Mouse (Mus musculus): ENCODE measurements around the gene Sesn2. TPM values are rescaled to one million over a fixed set of nuclear protein-coding genes. Genes with fewer than 3 reads are reported as not detected.
A peak's percentile ranks its signal among the peaks of the same experiment; 100 is the strongest.
"Not testable (repeated sequence)": the region's sequence is repeated elsewhere in the genome, so short reads cannot be mapped to it uniquely, and the experiment has no call there.

Gene Sesn2
- polyA plus RNA-seq (2014; fragmentation: Nextera tagmentation; extraction: Ambion mirVana), result 4.1 and 6.2 TPM in 2 replicates

DNA sequence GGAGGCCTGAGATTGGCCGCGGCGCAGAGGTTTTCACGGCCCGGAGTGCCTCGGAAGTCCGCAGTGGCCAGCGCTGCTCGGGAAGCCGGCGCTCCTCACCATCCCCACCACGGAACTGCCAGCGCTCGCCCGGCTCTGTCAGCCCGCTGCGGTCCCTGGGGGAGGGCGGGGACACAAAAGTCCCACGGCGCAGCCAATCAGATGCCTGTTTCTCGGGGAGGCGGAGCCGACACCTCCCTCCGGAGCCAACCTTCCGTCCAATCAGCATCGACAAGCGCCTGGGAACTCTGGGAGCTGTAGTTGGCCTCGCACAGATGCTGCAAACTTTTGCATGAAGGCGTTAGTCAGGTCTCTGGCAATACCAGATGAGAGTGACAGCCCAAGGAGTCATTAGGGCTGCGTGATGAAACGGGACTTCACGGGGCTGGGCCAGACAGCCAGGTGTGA lies at the start of gene Sesn2:
Gene Sesn2 (minus strand): TSS at position 150 of the 447 bp plus-strand sequence.
- Histone ChIP-seq H3K27me3 (ENCODE audit: control insufficient read depth, insufficient read depth, low read length) (no peaks in the 10 kb centered on the region), H3K4me1 (ENCODE audit: control insufficient read depth, insufficient read depth, low read length) (peaks cover 15% of the 10 kb centered on the region), H3K4me2 (peak within 1 kb of the TSS; percentile 85), H3K36me3 (ENCODE audit: control insufficient read depth, insufficient read depth, low read length) (no peaks in the 10 kb centered on the region), H3K9ac (ENCODE audit: low read depth, low read length) (peak within 1 kb of the TSS; percentile 70), H3K4me3 (ENCODE audit: low read depth, low read length) (peak within 1 kb of the TSS; percentile 68), H3K27ac (ENCODE audit: low read depth, low read length) (peak within 1 kb of the TSS; percentile 71), H3K9me3 (replicated peaks; ENCODE audit: control insufficient read depth, low read length) (no peaks in the 10 kb centered on the region)
- under 1% methylated on average over 32 of the region's 32 CpGs for WGBS (ENCODE audit: insufficient replicate concordance)
- ATAC-seq (replicated peaks; ENCODE audit: insufficient number of reproducible peaks, low FRiP score, low TSS enrichment), result peak; percentile 88

DNA sequence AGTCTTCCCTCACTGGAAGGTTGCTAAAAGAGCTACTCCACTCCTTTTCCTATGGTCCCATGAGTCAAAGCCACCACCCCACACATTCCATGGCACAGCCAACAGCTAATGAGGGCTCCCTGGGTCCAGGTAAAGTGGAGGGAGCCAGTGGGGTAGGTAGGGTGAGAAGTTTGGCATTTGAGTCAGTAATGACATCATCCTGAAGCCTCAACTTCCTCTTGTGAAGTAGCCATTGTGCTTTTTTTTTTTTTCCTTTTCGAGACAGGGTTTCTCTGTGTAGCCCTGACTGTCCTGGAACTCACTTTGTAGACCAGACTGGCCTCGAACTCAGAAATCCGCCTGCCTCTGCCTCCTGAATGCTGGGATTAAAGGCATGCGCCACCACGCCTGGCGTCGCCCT lies 45.2 kb upstream of the Sesn2 start:
- H3K4me1 ChIP-seq (ENCODE audit: control insufficient read depth, insufficient read depth, low read length); ATAC-seq (replicated peaks; ENCODE audit: insufficient number of reproducible peaks, low FRiP score, low TSS enrichment); H3K27ac ChIP-seq (ENCODE audit: low read depth, low read length); H3K9ac ChIP-seq (ENCODE audit: low read depth, low read length); H3K9me3 ChIP-seq (replicated peaks; ENCODE audit: control insufficient read depth, low read length); H3K4me2 ChIP-seq; H3K27me3 ChIP-seq (ENCODE audit: control insufficient read depth, insufficient read depth, low read length); H3K4me3 ChIP-seq (ENCODE audit: low read depth, low read length): not testable (repeated sequence)
- H3K36me3 ChIP-seq (ENCODE audit: control insufficient read depth, insufficient read depth, low read length), result peaks cover 17% of the 10 kb centered on the region
- WGBS (ENCODE audit: insufficient replicate concordance), result 87% methylated on average over 7 of the region's 7 CpGs

DNA sequence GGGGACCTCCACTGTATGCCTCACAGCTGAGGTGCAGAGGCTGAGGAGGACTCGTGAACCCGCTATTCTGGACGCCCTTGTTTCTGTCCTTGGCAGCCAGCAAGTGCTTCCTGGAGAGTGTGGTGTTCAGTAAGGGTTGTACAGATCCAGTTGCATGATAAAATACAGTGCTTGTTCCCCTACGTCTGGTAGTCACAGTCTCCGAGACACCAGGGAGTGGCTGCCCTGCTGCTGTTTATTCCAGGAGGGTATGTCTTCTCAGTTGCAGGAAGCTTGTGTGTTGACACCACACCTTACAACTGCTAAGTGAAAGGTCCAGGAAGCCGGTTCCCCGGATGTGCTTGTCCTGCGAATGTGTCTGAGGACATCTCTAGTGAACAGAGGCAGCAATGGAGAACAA lies 44.4 kb upstream of the Sesn2 start:
- no peak for ATAC-seq (replicated peaks; ENCODE audit: insufficient number of reproducible peaks, low FRiP score, low TSS enrichment)
- H3K4me1 ChIP-seq (ENCODE audit: control insufficient read depth, insufficient read depth, low read length), result peaks cover 8% of the 10 kb centered on the region
- no peak overlapping the region for H3K4me2 ChIP-seq
- peaks cover 21% of the 10 kb centered on the region for H3K36me3 ChIP-seq (ENCODE audit: control insufficient read depth, insufficient read depth, low read length)
- peak overlapping the region; percentile 4; the same call in 1 of the 2 replicates for H3K27ac ChIP-seq (ENCODE audit: low read depth, low read length)
- 56% methylated on average over 8 of the region's 8 CpGs for WGBS (ENCODE audit: insufficient replicate concordance)
- H3K4me3 ChIP-seq (ENCODE audit: low read depth, low read length), result no peak overlapping the region
- H3K27me3 ChIP-seq (ENCODE audit: control insufficient read depth, insufficient read depth, low read length), result no peaks in the 10 kb centered on the region
- no peaks in the 10 kb centered on the region for H3K9me3 ChIP-seq (replicated peaks; ENCODE audit: control insufficient read depth, low read length)
- H3K9ac ChIP-seq (ENCODE audit: low read depth, low read length), result no peak overlapping the region

DNA sequence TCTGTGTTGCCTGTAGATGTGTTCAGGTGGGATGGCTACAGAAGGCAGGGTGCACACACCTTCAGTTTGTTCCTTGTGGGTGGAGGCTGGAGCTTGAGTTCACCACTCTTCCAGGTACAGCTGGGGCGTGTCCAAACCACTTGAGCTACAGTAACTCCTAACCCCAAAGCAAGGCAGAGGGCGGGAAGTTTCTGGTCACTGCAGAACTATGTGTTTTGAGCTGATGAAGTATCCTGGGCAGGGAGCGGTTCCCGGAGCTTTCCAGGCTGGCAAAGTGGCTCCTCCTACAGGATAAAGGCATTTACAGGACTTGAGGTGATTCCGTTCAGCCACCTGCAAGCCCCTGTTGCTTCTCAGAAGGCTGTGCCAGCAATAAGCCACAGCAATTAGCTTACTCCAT lies 43.9 kb upstream of the Sesn2 start:
- Histone ChIP-seq H3K27me3 (ENCODE audit: control insufficient read depth, insufficient read depth, low read length) (no peaks in the 10 kb centered on the region), H3K27ac (ENCODE audit: low read depth, low read length) (0 out of 2 replicates have a peak overlapping the region, but pooled peaks have one; percentile 4)

DNA sequence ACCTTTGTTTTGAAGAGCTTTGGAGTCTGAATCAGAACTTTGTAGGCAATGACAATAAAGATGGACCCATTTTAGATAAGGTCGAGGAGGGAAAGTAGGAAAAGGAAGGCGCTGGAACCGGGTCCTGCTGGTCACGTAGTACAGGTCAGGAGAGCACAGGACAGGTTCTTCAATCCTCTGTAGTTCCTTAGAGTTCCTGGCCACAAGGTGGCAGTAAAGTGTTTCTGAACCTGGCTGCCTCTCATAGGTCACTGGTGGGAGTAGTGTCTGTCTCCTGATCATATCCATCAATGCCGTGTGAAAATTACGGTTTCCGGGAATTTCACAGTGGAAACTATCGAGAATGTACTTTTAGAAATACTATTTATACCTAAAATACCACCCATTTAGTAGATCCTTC lies 35.5 kb upstream of the Sesn2 start:
- Histone ChIP-seq H3K27ac (ENCODE audit: low read depth, low read length) (no peak overlapping the region), H3K36me3 (ENCODE audit: control insufficient read depth, insufficient read depth, low read length) (peaks cover 48% of the 10 kb centered on the region), H3K27me3 (ENCODE audit: control insufficient read depth, insufficient read depth, low read length) (no peaks in the 10 kb centered on the region), H3K9me3 (replicated peaks; ENCODE audit: control insufficient read depth, low read length) (no peaks in the 10 kb centered on the region), H3K4me3 (ENCODE audit: low read depth, low read length) (no peak overlapping the region), H3K4me1 (ENCODE audit: control insufficient read depth, insufficient read depth, low read length) (no peaks in the 10 kb centered on the region), H3K9ac (ENCODE audit: low read depth, low read length) (no peak overlapping the region), H3K4me2 (no peak overlapping the region)
- ATAC-seq (replicated peaks; ENCODE audit: insufficient number of reproducible peaks, low FRiP score, low TSS enrichment), result no peak; the same call in 1 of the 2 replicates
- 38% methylated on average over 8 of the region's 8 CpGs for WGBS (ENCODE audit: insufficient replicate concordance)

More for the DNA sequence above, 43.9 kb upstream of the Sesn2 start:
- no peaks in the 10 kb centered on the region for H3K9me3 ChIP-seq (replicated peaks; ENCODE audit: control insufficient read depth, low read length)
- H3K36me3 ChIP-seq (ENCODE audit: control insufficient read depth, insufficient read depth, low read length), result peaks cover 23% of the 10 kb centered on the region
- H3K4me3 ChIP-seq (ENCODE audit: low read depth, low read length), result no peak overlapping the region
- 59% methylated on average over 5 of the region's 5 CpGs for WGBS (ENCODE audit: insufficient replicate concordance)
- H3K4me1 ChIP-seq (ENCODE audit: control insufficient read depth, insufficient read depth, low read length), result peaks cover 8% of the 10 kb centered on the region
- H3K9ac ChIP-seq (ENCODE audit: low read depth, low read length), result no peak overlapping the region
- no peak overlapping the region for H3K4me2 ChIP-seq
- ATAC-seq (replicated peaks; ENCODE audit: insufficient number of reproducible peaks, low FRiP score, low TSS enrichment), result no peak

DNA sequence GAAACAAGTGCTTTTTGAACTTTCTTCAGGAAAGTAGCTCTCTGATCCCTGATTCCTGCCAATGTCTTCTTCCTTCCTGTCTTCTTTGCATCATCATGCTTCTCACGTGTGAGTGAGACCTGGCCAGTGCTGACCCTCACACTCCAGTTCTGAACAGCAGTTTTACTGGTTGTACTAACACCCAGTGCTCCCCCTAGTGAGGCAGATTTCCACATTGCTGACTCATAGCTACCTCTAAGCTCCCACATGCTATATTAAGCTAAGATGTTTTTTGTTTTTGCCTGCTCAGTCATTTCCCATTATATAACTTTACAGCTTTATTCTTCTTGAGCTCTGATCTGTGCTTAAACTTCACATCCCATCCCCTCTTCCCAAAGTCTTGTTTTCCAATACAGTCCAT lies 32.4 kb upstream of the Sesn2 start:
- 47% methylated on average over 1 of the region's 1 CpGs for WGBS (ENCODE audit: insufficient replicate concordance)
- H3K4me3 ChIP-seq (ENCODE audit: low read depth, low read length), result no peak overlapping the region
- H3K27me3 ChIP-seq (ENCODE audit: control insufficient read depth, insufficient read depth, low read length), result no peaks in the 10 kb centered on the region
- no peaks in the 10 kb centered on the region for H3K9me3 ChIP-seq (replicated peaks; ENCODE audit: control insufficient read depth, low read length)
- no peak for ATAC-seq (replicated peaks; ENCODE audit: insufficient number of reproducible peaks, low FRiP score, low TSS enrichment)
- H3K36me3 ChIP-seq (ENCODE audit: control insufficient read depth, insufficient read depth, low read length), result peaks cover 34% of the 10 kb centered on the region
- H3K4me2 ChIP-seq, result no peak overlapping the region
- no peaks in the 10 kb centered on the region for H3K4me1 ChIP-seq (ENCODE audit: control insufficient read depth, insufficient read depth, low read length)
- no peak overlapping the region for H3K27ac ChIP-seq (ENCODE audit: low read depth, low read length)
- H3K9ac ChIP-seq (ENCODE audit: low read depth, low read length), result no peak overlapping the region

DNA sequence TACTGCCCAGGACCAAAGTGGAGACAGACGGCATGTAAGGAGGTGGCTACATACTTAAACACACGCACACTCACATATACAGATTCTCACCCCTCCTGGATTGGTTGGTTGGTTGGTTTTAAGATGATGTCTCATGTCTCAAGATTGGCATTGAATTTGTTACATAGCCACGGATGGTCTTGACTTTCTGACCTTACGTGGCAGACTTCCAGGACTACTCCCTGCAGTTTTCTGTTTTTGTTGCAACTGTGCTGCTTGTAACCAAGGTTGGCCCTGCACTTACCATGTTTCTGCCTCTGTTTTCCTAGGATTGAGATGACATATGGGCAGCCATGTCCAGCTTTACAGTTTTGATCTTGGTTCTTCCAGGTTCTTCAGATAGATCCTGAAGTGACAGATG lies 31.1 kb upstream of the Sesn2 start:
- peaks cover 26% of the 10 kb centered on the region for H3K36me3 ChIP-seq (ENCODE audit: control insufficient read depth, insufficient read depth, low read length)
- WGBS (ENCODE audit: insufficient replicate concordance), result 94% methylated on average over 4 of the region's 4 CpGs
- ATAC-seq (replicated peaks; ENCODE audit: insufficient number of reproducible peaks, low FRiP score, low TSS enrichment), result no peak

DNA sequence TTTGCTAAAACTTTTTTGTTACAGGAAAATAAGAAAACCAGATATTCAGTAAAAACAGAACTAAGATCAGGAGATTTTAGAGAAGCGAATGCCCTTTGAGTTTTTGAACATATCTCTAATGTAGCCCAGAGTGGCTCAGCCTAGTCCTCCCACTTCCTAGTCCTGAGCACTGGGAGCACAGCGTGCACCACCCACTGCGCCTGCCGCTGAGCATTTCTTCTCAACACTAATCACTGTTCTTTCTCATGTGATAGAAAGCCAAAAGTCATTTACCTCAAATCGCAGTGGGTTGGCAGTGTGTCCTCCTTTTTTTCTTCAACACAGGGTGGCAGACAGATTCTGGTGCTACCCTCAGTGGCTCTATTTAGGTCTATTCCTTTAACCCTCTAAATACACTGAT lies 29.2 kb upstream of the Sesn2 start:
- peaks cover 4% of the 10 kb centered on the region; the same call in 1 of the 2 replicates for H3K4me1 ChIP-seq (ENCODE audit: control insufficient read depth, insufficient read depth, low read length)
- no peak overlapping the region for H3K4me3 ChIP-seq (ENCODE audit: low read depth, low read length)
- no peaks in the 10 kb centered on the region for H3K9me3 ChIP-seq (replicated peaks; ENCODE audit: control insufficient read depth, low read length)
- no peaks in the 10 kb centered on the region for H3K27me3 ChIP-seq (ENCODE audit: control insufficient read depth, insufficient read depth, low read length)
- H3K4me2 ChIP-seq, result no peak overlapping the region
- ATAC-seq (replicated peaks; ENCODE audit: insufficient number of reproducible peaks, low FRiP score, low TSS enrichment), result no peak
- no peak overlapping the region for H3K27ac ChIP-seq (ENCODE audit: low read depth, low read length)
- peaks cover 20% of the 10 kb centered on the region for H3K36me3 ChIP-seq (ENCODE audit: control insufficient read depth, insufficient read depth, low read length)
- H3K9ac ChIP-seq (ENCODE audit: low read depth, low read length), result no peak overlapping the region
- WGBS (ENCODE audit: insufficient replicate concordance), result 95% methylated on average over 5 of the region's 5 CpGs

More for the DNA sequence above, 31.1 kb upstream of the Sesn2 start:
- Histone ChIP-seq H3K27me3 (ENCODE audit: control insufficient read depth, insufficient read depth, low read length) (no peaks in the 10 kb centered on the region), H3K4me1 (ENCODE audit: control insufficient read depth, insufficient read depth, low read length) (peaks cover 2% of the 10 kb centered on the region; the same call in 1 of the 2 replicates), H3K27ac (ENCODE audit: low read depth, low read length) (no peak overlapping the region), H3K9me3 (replicated peaks; ENCODE audit: control insufficient read depth, low read length) (no peaks in the 10 kb centered on the region), H3K9ac (ENCODE audit: low read depth, low read length) (no peak overlapping the region), H3K4me2 (no peak overlapping the region), H3K4me3 (ENCODE audit: low read depth, low read length) (no peak overlapping the region)

DNA sequence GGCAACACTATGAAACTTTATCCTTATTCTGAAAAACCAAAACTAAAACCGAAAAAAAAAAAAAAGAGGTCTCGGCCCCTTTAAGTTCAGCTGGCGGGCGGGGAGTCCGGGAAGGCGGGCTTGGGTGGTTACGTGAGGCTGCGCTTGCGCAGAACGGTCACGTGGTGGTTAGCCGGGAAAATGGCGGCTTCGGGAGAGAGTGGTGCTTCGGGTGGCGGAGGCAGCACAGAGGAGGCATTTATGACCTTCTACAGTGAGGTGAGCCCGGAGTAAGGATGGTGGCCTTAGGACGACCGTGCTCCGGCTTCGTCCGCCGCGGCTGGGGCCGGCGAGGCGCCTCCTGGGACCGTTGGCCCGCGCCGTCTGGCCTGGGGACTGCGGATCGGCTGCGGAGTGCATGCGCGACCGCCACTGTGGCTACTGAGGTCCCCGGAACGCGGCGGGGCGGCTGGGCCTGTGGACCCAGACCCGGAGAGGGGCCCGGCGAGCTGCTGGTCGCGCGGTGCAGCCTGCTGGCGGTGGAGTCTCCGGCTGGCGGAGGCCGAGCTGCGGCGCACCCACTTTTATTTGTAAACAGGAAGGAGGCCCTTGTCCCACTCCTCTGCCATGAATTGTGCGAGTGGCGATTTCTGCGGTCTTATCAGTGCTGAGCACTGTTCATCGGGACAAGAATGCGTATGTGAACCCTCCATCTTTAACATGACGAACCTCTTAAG lies 25.3 kb upstream of the Sesn2 start, which contains the start of gene Dnajc8:
Gene Dnajc8 (plus strand): TSS at position 145 of the 716 bp plus-strand sequence.
- under 1% methylated on average over 60 of the region's 60 CpGs for WGBS (ENCODE audit: insufficient replicate concordance)
- Histone ChIP-seq H3K4me1 (ENCODE audit: control insufficient read depth, insufficient read depth, low read length) (peaks cover 10% of the 10 kb centered on the region), H3K4me3 (ENCODE audit: low read depth, low read length) (peak within 1 kb of the TSS; percentile 84), H3K4me2 (peak within 1 kb of the TSS; percentile 76), H3K9ac (ENCODE audit: low read depth, low read length) (peak within 1 kb of the TSS; percentile 83), H3K27ac (ENCODE audit: low read depth, low read length) (peak within 1 kb of the TSS; percentile 47), H3K27me3 (ENCODE audit: control insufficient read depth, insufficient read depth, low read length) (no peaks in the 10 kb centered on the region), H3K36me3 (ENCODE audit: control insufficient read depth, insufficient read depth, low read length) (peaks cover 12% of the 10 kb centered on the region), H3K9me3 (replicated peaks; ENCODE audit: control insufficient read depth, low read length) (no peaks in the 10 kb centered on the region)
- peak; percentile 68 for ATAC-seq (replicated peaks; ENCODE audit: insufficient number of reproducible peaks, low FRiP score, low TSS enrichment)
